Mouse (Mus musculus) G1E (cell line): ENCODE results near the gene Ubc. TPM values are rescaled to one million over a fixed set of nuclear protein-coding genes. Genes with fewer than 3 reads are reported as not detected.

ENCODE experiments used
- ATAC-seq: 2 replicates; pipeline ENCODE4 v1.8.0; 2016; ENCODE audit warnings: mild to moderate bottlenecking; ENCODE audit not compliant: insufficient number of reproducible peaks, poor library complexity, low FRiP score, severe bottlenecking; ENCODE audit errors: extremely low read depth
- DNase-seq: peaks from one replicate; pipeline ENCODE4 v3.0.0; 2012; ENCODE audit warnings: low spot score
- H3K27me3 ChIP-seq: 2 replicates; pipeline ENCODE4 v1.6.1; 2012; ENCODE audit warnings: mild to moderate bottlenecking, low read length, inconsistent platforms; ENCODE audit not compliant: insufficient read depth
- H3K36me3 ChIP-seq: replicated peaks from 2 replicates; pipeline ENCODE3; 2012; ENCODE audit warnings: mild to moderate bottlenecking, inconsistent platforms
- H3K4me1 ChIP-seq: 2 replicates; pipeline ENCODE4 v1.6.1; 2012; ENCODE audit warnings: low read depth, low read length, inconsistent platforms, mixed read lengths; ENCODE audit not compliant: insufficient read depth
- H3K4me3 ChIP-seq: 2 replicates; pipeline ENCODE4 v1.5.1; 2012; ENCODE audit warnings: low read depth, mild to moderate bottlenecking, inconsistent platforms, low read length, moderate library complexity, mixed read lengths
- H3K9me3 ChIP-seq: replicated peaks from 2 replicates; pipeline ENCODE4 v1.6.1; 2012; ENCODE audit warnings: inconsistent platforms
- CTCF ChIP-seq: IDR thresholded peaks from 2 replicates; pipeline ENCODE4 v1.5.1; 2012; ENCODE audit warnings: low read depth, low read length, inconsistent platforms, mixed read lengths
- GATA1 ChIP-seq: IDR thresholded peaks from 2 replicates; pipeline ENCODE4 v1.6.1; 2012; ENCODE audit warnings: borderline replicate concordance, low read length, inconsistent platforms, mixed read lengths
- GATA2 ChIP-seq: IDR thresholded peaks from 2 replicates; pipeline ENCODE4 v1.6.1; 2012; ENCODE audit warnings: low read depth, low read length, inconsistent platforms, borderline replicate concordance
- POLR2AphosphoS5 ChIP-seq: IDR thresholded peaks from 2 replicates; pipeline ENCODE4 v1.6.1; 2012; ENCODE audit warnings: low read depth, low read length, inconsistent platforms; ENCODE audit not compliant: insufficient replicate concordance
- TAL1 ChIP-seq: conservative IDR thresholded peaks from 2 replicates; pipeline ENCODE4 v1.6.1; 2012; ENCODE audit warnings: low read depth, low read length, inconsistent platforms, mixed read lengths
- polyA plus RNA-seq: library from polyadenylated mRNA; stranded (reverse); fragments of >175 nt; gene quantifications from 2 replicates; pipeline ENCODE4 v1.2.3, GENCODE M21; 2012
- total RNA-seq, 2 experiments: library from RNA; stranded (forward) in 1 of 2; stranded (reverse) in 1 of 2; fragments of 200-1000 nt in 1 of 2; fragments of >200 nt in 1 of 2; fragmentation: Nextera tagmentation in 1 of 2; gene quantifications; 2 replicates each; pipeline ENCODE4 v1.2.3; 2014 to 2017

The Ubc gene
- total and polyA plus RNA-seq, 3 experiments: 92.4 to 495 (median 212) TPM

DNA sequence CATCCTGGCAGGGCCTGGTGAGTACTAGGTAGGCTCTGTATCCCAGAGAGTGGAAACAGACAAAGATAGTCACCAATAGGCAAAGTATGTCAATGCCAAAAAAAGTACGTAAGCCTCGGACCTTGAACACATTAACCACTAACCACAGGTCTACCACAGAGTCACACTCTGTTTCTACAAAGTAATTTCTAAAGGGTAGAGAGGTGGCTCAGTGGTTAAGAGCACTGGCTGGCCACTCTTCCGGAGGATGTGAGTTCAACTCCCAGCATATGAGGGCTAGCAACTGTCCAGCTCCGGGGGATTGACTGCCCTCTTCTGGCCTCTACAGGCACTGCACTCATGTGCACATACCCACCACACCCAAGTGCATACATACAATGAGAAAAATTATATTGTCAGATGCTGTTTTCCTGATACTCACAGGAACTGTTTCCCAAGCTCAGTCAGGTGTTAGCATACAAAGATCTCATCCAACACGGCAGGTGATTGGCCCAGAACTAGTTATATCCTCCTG, 37.2 kb downstream of the Ubc start:
- no peak overlapping the region for H3K4me3 ChIP-seq
- ATAC-seq (no peak), DNase-seq (no peak)
- H3K4me1 ChIP-seq: peaks cover 3% of the 10 kb centered on the region; the same call in 1 of the 2 replicates
- H3K27me3 ChIP-seq: peaks cover 7% of the 10 kb centered on the region
- TF ChIP-seq GATA1: no peak
- TF ChIP-seq GATA2: no peak
- TF ChIP-seq TAL1: no peak
- TF ChIP-seq POLR2AphosphoS5: no peak
- TF ChIP-seq CTCF: no peak
- H3K9me3 ChIP-seq: 0 out of 2 replicates have a peak, but pooled peaks cover 7% of the 10 kb centered on the region
- H3K36me3 ChIP-seq: no peaks in the 10 kb centered on the region

DNA sequence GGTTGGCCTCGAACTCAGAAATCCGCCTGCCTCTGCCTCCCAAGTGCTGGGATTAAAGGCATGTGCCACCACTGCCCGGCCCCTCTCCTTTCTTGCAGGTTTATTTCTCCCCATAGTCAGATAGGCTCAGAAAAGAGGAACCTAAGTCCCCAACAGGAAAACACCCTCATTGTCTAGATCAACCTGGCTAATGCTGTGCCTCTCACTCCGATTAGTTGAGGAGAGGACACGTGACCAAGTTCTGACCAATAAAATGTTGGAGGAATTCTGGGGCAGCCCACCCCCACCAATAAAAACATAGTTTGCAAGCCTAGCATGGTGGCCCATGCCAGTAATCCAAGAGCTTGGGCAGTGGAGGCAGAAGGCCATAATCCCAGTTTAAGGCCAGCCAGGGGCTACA, 38.1 kb downstream of the Ubc start:
- no peaks in the 10 kb centered on the region for H3K36me3 ChIP-seq
- peaks cover 9% of the 10 kb centered on the region for H3K27me3 ChIP-seq
- ATAC-seq: no peak
- DNase-seq: no peak
- peaks cover 3% of the 10 kb centered on the region; the same call in 1 of the 2 replicates for H3K4me1 ChIP-seq
- H3K9me3 ChIP-seq: 0 out of 2 replicates have a peak, but pooled peaks cover 7% of the 10 kb centered on the region
- no peak overlapping the region for H3K4me3 ChIP-seq
- TF ChIP-seq GATA2: no peak
- TF ChIP-seq POLR2AphosphoS5: no peak
- no peak for TF ChIP-seq TAL1
- no peak for TF ChIP-seq CTCF
- TF ChIP-seq GATA1: no peak

DNA sequence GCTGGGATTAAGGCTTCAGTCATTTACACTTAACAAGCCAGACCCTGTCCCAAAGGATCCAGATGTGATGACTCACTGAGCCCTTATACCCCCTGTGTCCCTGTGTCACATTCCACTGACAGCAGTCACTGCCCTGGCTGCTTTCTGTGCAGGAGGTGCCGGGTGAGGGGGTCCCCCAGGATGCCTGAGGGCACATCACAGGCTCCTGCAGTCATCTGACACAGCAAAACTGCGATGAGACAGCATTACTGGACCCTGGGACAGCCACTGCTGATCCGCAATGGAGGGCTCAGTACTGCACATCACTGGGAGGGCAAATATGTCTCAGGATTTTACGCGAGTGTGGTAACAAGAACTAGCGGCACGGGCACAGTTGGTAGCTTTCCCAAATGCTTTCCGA, 38.9 kb downstream of the Ubc start:
- Histone ChIP-seq H3K27me3 (peaks cover 13% of the 10 kb centered on the region), H3K4me3 (no peak overlapping the region), H3K4me1 (peaks cover 3% of the 10 kb centered on the region; the same call in 1 of the 2 replicates), H3K9me3 (0 out of 2 replicates have a peak, but pooled peaks cover 7% of the 10 kb centered on the region), H3K36me3 (no peaks in the 10 kb centered on the region)
- DNase-seq: no peak
- no peak for TF ChIP-seq POLR2AphosphoS5
- no peak for TF ChIP-seq TAL1
- TF ChIP-seq GATA2: no peak
- TF ChIP-seq GATA1: no peak
- TF ChIP-seq CTCF: no peak
- no peak for ATAC-seq

DNA sequence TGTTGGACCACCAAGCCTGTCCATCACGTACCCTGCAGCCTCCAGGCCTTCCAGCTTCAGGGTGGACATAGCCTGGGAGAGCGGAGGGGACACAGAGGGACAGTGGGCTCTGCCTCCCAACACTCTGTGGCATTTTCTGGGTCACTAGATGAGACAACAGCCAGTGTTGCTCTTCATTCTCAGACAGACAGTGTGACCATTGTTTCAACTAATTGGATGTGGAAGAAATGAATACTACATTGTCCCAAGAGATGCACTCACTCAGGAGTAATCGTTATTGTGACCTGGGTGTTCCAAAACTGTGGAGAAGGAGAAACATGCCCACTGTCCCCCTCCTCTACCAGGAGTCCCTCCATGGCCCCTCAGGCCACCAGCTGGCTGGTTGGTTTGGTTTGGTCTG, 40.6 kb downstream of the Ubc start:
- H3K4me1 ChIP-seq: peaks cover 3% of the 10 kb centered on the region; the same call in 1 of the 2 replicates
- ATAC-seq: no peak
- peaks cover 15% of the 10 kb centered on the region for H3K27me3 ChIP-seq
- no peaks in the 10 kb centered on the region for H3K36me3 ChIP-seq
- no peak for DNase-seq
- 0 out of 2 replicates have a peak, but pooled peaks cover 7% of the 10 kb centered on the region for H3K9me3 ChIP-seq
- no peak for TF ChIP-seq POLR2AphosphoS5
- no peak for TF ChIP-seq GATA1
- TF ChIP-seq CTCF: no peak
- no peak for TF ChIP-seq GATA2
- no peak for TF ChIP-seq TAL1
- no peak overlapping the region for H3K4me3 ChIP-seq

DNA sequence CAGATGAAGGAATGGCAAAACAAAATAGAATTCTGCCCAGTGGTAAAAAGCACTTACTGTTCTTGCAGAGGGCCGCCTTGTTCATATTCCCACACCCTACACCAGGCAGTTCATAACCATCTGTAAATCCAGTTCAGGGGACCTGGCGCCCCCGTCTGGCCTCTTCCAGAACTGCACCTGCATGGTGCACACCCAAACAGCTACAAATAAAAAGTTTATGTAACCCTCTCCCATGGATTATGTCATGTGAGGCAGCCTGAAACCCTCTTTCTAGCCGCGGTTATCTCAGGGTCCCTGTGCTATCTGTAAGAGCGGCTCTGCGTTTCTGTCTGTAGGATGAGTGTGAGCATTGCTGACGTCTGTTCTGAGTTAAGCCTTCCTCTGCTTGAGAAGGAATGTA, 41.5 kb downstream of the Ubc start:
- peak; percentile 48; the same call in 1 of the 2 replicates for ATAC-seq
- H3K9me3 ChIP-seq: 0 out of 2 replicates have a peak, but pooled peaks cover 6% of the 10 kb centered on the region
- H3K4me3 ChIP-seq: no peak overlapping the region
- H3K36me3 ChIP-seq: no peaks in the 10 kb centered on the region
- peaks cover 16% of the 10 kb centered on the region for H3K27me3 ChIP-seq
- DNase-seq: no peak
- peaks cover 3% of the 10 kb centered on the region; the same call in 1 of the 2 replicates for H3K4me1 ChIP-seq
- TF ChIP-seq TAL1: no peak
- no peak for TF ChIP-seq POLR2AphosphoS5
- TF ChIP-seq GATA1: no peak
- peak; percentile 81 for TF ChIP-seq CTCF

DNA sequence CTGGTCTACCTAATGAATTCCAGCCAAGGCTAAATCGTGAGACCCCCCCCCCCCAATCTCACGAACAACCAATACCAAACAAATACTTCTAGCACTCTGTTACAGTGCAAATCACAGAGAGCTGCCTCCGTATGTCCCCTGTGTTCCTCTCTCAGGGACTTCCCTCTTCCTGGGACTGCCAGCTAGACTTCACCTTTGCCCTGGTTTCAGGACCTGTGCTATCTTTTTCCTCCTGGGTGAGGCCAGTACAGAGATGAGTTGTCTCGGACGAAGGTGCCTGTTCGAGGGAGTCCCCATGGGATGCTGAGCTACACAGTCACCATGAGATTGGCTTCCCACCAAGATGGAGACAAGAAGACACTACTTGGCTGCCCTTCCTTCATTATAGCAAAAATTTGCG, 41.9 kb downstream of the Ubc start:
- TF ChIP-seq GATA1 (no peak), GATA2 (no peak), CTCF (no peak), TAL1 (no peak)
- Histone ChIP-seq H3K4me1 (peaks cover 3% of the 10 kb centered on the region; the same call in 1 of the 2 replicates), H3K36me3 (no peaks in the 10 kb centered on the region), H3K4me3 (no peak overlapping the region), H3K9me3 (0 out of 2 replicates have a peak, but pooled peaks cover 3% of the 10 kb centered on the region), H3K27me3 (peaks cover 15% of the 10 kb centered on the region)
- DNase-seq (no peak), ATAC-seq (no peak)

DNA sequence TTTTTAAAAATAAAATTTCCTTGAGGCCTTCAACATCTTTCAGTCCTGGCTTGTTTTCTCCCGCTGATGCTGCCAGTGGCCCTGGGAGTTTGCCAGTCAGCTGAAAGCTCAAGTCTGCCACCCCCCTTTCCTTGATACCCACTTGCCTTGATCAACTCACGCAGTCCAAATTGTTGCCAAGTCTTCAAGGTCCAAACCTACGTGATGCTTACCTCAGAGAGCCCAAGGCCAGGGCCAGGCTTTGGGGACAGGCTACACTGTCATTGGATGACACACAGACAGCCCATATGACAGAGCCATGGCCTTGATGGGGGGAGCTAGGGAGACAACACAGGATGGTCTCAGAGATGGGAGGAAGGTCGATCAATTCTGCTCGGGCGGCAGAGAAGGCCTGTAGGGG, 45.7 kb downstream of the Ubc start:
- H3K9me3 ChIP-seq: no peaks in the 10 kb centered on the region
- TF ChIP-seq POLR2AphosphoS5: no peak
- no peak for TF ChIP-seq GATA2
- no peak for TF ChIP-seq CTCF
- TF ChIP-seq TAL1: no peak
- TF ChIP-seq GATA1: no peak
- no peak for DNase-seq
- ATAC-seq: no peak
- H3K4me3 ChIP-seq: no peak overlapping the region
- H3K36me3 ChIP-seq: no peaks in the 10 kb centered on the region
- peaks cover 34% of the 10 kb centered on the region for H3K4me1 ChIP-seq
- peaks cover 13% of the 10 kb centered on the region for H3K27me3 ChIP-seq
